In genomic region chr15:36360694-36361521, GRCm38 (mm10) we compare ENCODE assay signal across 9 mouse cellular contexts.
DNase-seq lines count a peak whose midpoint lies in the region; ATAC-seq lines count a peak whose summit lies in the region.
"Had no signal": no experiment of that assay in that cellular context is flagged by ENCODE, and none has a peak within 500 bp of the region (broad histone marks: within the 10 kb centered on the region; RNA-seq: fewer than 3 reads in every experiment).

No protein-coding gene starts in this region.

- H3K27me3 ChIP-seq in heart, embryonic 15.5 days: no peaks in the 10 kb centered on the region

- WGBS in heart, embryonic 15.5 days: 59% methylated on average over 14 of the region's 14 CpGs

- DNase-seq in lung, postnatal 10 days: peak; percentile 35
- no peak for DNase-seq in lung, postnatal 36 days
- peak; percentile 32 for DNase-seq in c-Kit-positive CD71-negative TER-119-negative erythroid progenitor cells, embryonic 14.5 days (ENCODE audit: low read depth)
- DNase-seq in cerebellum, adult 11-12 months: no peak
- no peak for DNase-seq in right cerebral cortex, postnatal 25 days
- DNase-seq: gastrocnemius, postnatal 10 days had no signal

- H3K4me3 ChIP-seq in heart, embryonic 15.5 days: no peak overlapping the region

- no peak overlapping the region for H3K4me2 ChIP-seq in heart, embryonic 15.5 days

- ATAC-seq in heart, embryonic 15.5 days (replicated peaks; ENCODE audit: insufficient number of reproducible peaks, insufficient read depth, low FRiP score, low read depth): no peak; the same call in 1 of the 2 replicates
- peak; percentile 98 for ATAC-seq in megakaryocyte-erythroid progenitor cell, adult 5-6 weeks (replicated peaks; ENCODE audit: low FRiP score, low TSS enrichment, poor library complexity, severe bottlenecking)
- ATAC-seq in granulocyte monocyte progenitor cell, adult 5-6 weeks (replicated peaks; ENCODE audit: poor library complexity, severe bottlenecking): no peak

- H3K27ac ChIP-seq in heart, embryonic 15.5 days: peak overlapping the region; percentile 11

- H3K36me3 ChIP-seq in heart, embryonic 15.5 days: no peaks in the 10 kb centered on the region

- peaks cover 5% of the 10 kb centered on the region; the same call in 1 of the 2 replicates for H3K4me1 ChIP-seq in heart, embryonic 15.5 days (replicated peaks)

- H3K9ac ChIP-seq in heart, embryonic 15.5 days: no peak overlapping the region

- H3K9me3 ChIP-seq in heart, embryonic 15.5 days (replicated peaks): no peaks in the 10 kb centered on the region

Comparison
In these comparisons a context has a peak if more than half of its experiments do, and no peak if none do; other contexts are left out.
1. DNase-seq: peak in lung, postnatal 10 days (single experiment) and c-Kit-positive CD71-negative TER-119-negative erythroid progenitor cells, embryonic 14.5 days (single experiment); none in lung, postnatal 36 days (single experiment), cerebellum, adult 11-12 months (single experiment) and right cerebral cortex, postnatal 25 days (single experiment).